Mouse (Mus musculus): ENCODE results near the gene Sema4b.

The Sema4b gene

DNA sequence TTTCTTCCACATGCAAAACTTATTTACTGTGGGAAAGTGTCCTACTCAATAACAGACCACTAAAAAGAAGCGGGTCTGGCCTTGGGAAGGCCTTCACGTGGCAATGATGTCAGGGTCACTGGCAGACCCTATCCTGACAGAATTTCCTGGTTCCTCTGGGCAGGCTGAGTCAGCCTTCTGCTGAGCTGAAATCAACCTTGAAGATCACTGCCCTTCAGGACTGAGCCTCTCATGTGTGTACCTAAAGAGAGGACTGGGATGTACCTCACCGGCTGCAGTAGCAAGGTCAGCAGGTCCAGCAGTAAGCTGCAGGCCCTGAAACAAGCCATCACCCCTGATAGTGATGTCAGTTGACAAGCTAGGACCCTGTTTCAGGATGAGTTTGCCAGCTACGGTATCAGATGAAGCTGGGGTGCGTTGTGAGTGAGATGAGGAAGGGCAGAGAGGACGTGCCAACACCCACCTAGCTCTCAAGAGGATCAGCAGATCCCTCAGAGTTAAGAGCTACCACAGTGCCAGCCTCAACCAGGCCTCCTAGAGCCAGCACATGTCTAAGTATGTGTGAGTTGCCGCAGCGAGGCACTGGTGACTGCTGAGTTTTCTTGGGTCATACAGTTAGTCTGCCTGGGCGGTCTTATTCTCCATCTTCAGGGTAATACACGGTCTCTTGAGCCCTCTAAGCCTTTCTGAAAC, 8.5 kb upstream of the Sema4b start:
- no peak for DNase-seq

DNA sequence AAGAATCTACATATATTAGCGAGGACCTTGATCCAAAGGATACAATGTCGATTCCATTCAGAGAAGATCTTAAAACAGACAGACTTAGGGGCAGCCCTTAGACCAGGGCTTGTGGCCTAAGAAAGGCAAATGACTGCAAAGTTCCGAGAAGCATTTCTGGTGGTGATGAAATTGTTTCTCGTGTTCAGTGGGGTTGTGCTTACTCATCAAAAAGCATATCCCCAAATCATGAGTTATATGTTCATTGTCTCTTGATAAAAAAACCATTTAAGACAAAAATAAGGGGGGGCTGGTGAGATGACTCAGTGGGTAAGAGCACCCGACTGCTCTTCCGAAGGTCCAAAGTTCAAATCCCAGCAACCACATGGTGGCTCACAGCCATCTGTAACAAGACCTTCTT, 7.3 kb upstream of the Sema4b start:
- no peak for DNase-seq

DNA sequence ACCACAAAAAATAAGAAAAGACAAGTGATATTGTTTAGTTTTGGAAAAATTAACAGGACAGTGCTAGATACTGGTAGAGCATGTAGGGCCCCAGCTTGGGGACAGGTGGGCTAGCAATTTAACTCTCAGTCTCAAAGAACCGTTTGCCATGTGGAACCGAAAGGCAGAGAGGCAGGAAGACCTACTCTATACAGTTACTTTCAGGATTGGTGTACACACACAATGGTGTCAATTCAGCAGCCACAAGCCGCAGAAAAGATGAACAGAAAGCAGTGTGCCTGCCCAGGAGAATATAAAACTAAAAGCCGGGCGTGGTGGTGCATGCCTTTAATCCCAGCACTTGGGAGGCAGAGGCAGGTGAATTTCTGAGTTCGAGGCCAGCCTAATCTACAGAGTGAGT, 6.9 kb upstream of the Sema4b start:
- no peak for DNase-seq

DNA sequence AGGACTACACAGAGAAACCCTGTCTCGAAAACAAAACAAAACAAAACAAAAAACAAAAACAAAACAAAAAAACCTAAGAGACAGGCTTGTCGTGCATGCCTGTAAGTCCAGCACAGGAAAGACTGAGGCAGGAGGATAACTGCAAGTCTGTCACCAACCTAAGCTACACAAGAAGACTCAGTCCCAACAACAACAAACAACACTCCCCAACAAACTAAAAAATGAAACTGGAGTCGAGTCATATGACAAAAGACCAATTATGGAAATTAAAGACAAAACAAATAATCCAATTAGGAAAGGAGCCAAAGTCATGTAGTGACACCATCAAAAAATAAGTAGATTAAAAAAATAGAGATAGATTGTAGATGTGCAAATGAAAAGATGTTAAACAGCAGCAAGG, 6.4 kb upstream of the Sema4b start:
- no peak for DNase-seq

DNA sequence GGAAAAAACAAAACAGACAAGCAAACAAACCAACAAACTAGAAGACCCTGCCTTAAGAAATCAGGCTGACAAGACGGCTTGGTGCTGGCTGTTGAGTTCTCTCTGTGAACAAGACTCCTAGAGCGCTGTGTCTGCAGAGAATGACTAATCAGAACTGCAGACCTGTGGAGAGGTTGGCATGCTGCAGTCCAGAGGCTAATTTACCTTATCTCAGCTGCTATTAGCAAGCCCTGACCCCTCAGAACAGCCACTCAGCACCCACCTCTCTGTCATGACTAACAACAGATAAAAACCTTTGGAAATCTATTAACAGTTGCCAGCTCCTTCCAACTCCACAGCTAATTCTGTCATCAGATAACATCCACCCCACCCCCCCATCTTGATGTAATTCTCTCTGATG, 5.6 kb upstream of the Sema4b start:
- DNase-seq = no peak

DNA sequence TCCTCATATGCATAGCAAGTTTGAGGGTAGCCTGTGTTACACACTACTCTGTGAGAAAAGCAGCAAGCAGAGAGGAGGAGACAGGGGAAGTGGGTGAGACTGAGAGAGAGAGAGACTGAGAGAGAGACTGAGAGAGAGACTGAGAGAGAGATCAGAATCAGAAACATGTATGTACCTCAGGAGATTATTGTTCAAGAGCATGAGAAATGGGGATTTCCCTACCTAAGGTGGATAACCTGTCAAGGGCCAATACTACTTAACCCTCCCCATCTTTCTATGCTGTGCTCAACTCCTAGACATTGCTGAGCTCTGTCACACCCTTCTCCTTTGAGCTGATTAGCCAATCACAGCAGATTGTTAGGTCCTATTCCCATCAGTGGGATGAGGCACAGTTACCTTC, 4.5 kb upstream of the Sema4b start:
- DNase-seq = no peak

DNA sequence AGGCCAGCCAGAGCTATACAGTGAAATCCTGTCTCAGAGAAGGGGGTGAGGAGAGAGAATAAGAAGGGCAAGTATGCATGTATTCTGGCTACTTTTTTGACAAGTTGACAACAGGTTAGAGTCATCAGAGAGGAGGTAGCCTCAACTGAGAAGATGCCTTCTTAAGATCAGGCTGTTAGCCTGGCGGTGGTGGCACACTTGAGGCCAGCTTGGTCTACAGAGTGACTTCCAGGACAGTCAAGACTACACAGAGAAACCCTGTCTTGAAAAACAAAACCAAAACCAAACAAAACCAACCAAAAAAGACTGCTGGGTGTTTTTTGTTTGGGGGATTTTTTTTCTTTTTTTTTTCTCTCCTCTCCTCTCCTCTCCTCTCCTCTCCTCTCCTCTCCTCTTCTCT, 3.2 kb upstream of the Sema4b start:
- no peak for DNase-seq

DNA sequence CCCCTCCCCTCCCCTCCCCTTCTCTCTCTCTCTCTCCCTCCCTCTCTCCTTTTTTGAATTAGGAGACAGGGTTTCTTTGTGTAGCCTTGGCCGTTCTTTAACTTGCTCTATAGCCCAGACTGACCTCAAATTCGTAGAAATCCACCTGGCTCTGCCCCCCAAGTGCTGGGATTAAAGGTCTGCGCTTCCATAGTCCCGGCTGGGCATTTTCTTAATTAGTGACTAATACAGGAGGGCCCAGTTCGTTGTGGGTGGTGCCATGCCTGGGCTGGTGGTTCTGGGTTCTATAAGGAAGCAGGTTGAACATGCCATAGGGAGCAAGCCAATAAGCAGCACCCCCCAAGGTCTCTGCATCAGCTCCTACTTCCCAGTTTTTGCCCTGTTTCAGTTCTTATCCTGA, 2.7 kb upstream of the Sema4b start:
- DNase-seq = peak in 1 of 2 experiments; percentile 35

DNA sequence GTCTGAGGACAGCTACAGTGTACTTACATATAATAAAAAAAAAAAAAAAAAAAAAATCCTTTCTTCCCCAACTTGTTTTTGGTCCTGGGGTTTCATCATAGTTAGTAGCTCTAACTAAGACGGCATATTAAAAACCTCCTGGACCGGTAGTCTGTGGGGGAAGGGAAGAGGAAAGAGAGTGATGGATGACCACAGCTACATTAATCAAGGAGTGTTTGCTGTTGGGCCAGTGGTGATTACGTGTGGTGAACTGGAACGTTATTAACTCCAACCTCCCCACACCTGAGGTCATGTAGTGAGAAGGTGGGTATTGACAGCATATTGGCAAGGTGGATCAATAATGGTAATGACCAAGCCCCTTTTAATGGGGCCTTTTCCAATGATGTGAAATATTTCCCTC, 2.1 kb upstream of the Sema4b start:
- no peak for DNase-seq

DNA sequence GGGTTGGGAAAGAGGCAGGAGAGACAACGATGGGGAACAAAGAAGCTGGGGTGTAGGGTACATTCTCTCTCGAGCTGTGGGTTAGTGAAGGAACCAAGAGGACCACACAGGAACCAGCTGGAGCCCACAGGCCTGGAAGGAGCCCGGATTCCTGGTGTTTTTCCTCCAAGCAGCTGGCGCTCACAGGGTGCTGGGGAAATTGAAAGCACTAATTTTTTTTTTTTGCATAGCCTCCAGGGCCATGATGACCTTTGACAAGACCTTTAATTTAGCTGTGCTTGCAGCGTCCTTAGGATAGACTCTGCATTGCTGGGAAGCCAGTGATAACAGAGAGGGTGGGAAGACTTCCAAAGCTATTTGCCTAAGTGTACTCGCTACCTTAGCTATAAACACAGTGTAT, 1.7 kb upstream of the Sema4b start:
- no peak for DNase-seq

DNA sequence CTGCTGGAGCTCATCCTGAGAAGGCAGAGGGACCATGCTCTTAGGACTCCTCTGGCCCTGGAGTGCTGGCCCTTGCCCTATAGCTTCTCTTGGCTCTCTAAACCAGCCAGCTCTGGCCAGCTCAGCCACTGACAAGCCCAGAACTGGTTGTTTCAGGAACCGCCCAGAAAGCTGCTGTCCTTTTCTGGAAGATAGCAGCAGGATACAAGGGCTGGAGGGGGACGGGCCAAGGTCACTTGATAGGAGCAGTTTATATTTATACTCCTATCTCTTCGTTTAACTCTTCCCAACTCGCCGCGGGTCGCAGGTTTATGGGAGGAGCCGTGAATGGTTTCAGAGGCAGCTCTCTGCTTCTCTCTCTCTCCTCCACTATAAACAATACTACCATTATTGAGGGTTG, 620 bp upstream of the Sema4b start:
- DNase-seq = peak; percentile 53 to 68

DNA sequence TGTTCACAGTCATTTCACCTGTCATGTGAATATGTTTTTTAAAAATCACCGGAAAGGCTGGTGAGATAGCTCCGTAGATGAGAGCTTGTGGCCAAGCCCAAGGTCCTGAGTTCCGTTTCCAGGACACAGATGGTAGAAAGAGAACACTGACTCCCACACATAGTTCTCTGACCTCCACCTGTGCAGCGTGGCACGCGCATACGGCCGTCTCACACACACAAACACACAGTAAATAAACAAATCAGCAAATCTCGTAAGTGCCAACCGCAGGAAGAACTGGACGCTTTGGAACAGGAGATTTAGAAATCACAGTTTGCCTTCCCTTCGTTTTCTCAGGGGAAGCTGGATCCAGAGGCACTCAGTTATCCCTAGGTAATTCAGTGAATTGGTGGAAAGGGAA, 860 bp downstream of the Sema4b start:
- DNase-seq = no peak

DNA sequence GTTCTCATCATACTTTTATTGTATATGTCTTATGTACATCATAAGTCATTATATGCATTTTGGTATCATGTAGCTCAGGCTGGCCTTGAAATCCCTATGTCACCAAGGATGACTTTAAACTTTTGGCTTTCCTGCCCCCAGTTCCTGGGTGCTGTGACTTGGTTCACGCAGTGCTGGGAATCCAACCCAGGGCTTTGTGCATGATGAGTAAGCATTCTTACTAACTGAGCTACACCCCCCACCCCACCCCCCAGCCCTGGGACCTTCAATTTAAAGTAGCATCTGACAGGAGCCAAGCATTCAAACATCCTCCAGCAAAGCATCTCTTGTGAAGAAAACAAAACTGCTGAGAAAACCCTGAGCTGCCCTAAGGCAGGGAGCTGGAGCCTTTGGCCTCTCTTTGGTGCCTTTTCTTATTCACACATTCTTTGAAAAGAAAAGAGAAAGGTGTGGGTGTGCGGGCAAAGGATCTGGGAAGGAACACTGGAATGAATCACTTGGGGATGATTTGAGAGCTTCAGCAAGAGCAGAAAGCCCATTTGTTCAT, 2.0 kb downstream of the Sema4b start:
- no peak for DNase-seq

DNA sequence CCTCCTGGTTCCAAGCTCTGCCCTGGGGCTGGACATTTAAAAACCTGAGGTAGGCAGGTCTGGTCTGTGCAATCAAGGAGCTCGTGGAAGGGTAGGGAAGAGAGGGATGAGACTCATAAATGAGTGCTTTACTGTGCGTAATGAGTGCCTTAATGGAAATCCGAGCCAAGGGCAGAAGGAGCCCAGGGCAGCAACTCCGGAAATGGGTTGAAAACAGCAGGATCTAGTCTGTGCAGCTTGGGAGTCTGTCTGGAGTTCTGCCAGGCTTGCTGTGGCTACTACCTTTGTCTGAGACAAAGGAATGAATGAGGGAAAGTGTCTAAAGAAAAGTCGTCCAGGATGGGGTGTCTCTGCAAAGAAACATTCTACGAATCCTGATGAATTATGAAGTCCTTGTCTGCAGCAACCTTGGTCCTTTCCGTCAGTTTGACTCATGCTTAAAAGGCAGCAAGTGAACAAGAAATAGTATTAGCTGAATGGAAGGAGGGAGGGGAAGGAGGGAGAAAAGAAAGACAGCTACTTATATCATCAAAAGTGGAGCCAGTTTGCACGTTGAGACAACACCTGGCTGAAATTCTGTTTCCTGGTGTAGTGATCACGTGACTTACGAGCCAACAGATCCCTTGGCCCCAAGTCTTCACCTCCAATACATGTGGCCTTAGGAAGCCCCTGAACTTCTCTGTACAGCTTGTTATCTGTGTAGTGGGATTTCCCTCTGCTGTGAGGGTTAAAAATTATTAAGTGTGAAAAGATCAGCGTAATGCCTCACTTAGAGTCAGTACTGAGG, 2.7 kb downstream of the Sema4b start:
- DNase-seq = peak in 1 of 2 experiments; percentile 38

DNA sequence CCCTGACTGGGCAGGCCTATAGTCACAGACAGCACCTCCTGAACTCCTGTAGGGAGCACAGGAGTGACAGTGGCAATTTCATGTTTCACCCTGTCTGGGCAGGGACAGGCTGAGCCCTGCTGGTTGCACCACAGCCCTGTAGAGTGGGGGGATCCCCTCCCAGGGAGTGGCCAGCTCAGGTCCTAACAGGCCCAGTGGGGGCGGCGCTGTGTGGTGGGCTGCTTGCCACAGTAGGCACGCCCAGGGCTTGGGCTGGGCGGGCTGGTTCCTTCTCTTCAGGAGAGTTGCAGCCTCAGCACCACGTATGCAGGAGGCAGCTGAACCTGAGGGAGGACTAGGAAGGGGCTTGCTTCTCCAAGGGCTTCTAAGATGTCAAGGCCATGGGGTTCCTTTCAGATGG, 4.8 kb downstream of the Sema4b start:
- DNase-seq = peak; percentile 69 to 80

DNA sequence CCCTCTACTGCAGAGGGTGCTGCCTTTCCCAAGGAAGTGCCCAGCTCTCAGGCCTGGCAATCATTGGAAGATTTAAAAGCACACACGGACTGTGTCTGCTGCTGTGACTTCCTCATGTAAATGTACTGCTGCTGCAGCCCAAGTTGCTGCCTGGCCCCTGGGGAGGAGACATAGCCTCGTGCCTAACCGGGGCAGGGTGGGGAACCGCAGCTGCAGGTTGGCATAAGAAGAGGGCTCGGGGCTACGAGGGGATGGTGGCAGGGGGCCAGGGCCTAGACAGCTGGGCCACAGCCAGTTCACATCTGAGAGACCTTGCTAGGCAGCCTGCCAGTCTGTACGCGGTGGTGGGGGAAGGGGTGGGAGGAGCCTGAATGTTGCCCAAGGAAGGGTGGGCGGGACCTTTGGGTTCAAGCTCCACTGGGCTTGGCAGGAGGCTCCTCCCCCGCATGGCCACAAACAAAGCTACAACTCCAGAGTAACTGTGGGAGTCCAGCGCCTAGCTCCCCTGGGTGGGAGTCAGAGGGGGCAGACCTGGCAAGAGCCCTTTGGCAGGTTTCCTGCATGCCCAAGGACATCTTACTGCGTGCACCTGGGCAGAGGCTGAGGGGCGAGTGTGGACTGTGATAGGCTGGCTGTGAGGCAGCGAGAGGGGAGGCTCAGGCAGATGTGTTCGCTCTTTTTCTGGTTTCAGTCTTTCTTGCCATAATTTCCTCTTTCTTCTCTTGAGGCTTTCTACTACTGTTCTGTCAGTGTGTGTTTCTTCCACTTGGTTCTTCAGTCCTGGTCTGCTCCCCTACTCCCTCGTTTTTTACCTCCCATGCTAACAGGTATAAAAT, 5.8 kb downstream of the Sema4b start:
- peak; percentile 93 to 96 for DNase-seq

DNA sequence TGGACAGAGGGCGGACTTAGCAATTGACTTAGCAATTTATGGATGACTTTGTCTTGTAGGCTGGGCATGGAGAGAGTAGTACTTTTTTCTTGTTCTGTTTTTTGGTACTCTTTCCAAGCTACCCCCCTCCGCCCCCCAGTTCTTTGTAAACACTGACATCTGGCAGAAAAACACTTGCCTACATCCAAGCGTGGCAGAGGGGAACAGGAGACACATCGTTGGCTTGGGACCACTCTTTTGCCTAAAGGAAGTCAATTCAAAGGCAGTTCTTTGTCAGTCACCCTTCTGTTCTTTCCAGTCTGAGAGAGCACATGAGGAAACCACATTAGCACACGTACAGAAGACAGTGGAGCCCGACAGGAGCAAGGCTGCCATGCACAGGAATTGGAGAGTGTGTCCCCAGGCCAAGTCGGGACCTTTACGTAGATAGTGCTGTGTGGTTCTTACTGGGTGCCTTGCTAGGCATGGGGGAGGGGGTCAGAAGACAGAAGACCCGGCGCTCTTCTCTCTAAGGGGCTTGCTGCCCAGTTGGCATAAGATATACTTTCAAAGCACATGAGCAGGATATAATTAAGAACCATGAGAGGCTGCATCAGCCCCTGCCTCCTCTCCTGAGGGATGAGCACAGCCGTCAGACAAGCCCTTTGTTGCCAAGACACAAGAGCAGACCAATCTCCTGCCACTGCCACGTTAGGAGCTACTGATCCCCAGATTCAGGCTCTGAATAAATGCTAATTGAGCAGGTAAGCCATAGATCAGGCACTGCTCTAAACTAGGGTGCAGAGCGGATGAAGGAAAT, 7.5 kb downstream of the Sema4b start:
- DNase-seq = no peak

DNA sequence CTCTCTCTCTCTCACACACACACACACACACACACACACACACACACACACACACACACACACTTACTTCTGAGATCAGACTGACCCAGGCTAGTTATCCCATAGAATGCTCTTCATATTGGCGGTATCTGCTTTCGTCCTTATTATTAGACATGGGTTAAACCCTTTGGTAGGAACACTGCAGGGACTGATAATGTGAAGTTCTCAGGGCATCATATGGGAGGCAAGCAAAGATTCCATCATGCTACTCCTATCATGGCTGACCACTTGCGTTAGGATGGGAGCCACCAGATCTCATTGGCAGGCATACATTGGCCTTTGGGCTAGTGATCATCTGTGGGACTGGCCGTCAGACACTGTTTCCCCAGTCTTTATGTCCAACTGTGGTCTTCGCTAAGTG, 8.5 kb downstream of the Sema4b start:
- DNase-seq = no peak

DNA sequence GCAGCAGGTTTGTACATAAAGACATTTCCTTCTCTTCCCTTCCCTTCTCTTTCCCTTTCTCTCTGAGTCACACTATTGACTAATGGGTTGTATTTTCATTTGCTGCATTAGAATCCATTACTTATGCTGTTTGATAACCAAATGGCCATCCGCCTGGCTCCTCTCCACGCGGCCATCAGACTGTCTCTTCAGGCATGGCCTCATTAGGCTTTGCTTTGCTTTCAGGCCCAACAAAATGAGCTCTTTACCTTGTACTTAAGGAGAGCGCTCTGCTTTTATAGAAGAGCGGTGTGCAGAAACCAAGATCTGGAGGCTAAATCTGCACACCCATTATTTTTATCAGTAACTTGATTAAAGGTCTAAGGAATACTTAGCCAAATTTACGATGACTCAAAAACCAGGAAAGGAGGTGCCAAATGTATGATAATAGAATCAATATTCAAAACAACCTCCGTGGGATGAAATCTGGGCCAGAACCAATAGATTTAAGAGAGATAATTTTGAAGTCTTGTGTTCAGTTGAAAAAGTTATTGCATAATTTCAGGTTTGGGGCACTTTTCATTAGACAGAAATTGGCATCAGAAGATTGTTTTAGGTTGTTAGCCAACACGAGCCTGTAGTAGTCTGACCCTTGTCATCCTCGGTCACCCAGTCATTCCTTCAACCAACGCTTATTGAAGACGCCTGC, 9.1 kb downstream of the Sema4b start:
- no peak for DNase-seq

DNA sequence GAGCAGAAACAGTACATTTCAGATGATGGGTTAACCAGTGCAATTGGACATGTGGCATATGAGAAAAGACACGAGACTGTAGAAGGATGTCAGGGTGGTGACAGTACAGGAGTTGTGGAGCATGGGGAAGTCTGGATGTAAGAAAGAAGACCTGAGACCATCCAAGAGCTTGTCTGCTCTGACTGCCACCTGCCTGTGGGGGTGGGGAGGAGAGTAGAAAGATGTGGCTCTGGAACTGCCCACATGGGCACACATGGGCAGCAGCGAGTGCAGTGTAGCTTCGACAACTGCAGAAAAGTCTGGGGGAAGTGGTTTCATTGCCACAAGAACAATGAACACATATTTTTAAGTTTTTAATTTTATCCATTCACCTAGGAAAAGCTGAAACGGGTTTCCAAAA, 10.7 kb downstream of the Sema4b start:
- peak in 1 of 2 experiments; percentile 61 for DNase-seq

DNA sequence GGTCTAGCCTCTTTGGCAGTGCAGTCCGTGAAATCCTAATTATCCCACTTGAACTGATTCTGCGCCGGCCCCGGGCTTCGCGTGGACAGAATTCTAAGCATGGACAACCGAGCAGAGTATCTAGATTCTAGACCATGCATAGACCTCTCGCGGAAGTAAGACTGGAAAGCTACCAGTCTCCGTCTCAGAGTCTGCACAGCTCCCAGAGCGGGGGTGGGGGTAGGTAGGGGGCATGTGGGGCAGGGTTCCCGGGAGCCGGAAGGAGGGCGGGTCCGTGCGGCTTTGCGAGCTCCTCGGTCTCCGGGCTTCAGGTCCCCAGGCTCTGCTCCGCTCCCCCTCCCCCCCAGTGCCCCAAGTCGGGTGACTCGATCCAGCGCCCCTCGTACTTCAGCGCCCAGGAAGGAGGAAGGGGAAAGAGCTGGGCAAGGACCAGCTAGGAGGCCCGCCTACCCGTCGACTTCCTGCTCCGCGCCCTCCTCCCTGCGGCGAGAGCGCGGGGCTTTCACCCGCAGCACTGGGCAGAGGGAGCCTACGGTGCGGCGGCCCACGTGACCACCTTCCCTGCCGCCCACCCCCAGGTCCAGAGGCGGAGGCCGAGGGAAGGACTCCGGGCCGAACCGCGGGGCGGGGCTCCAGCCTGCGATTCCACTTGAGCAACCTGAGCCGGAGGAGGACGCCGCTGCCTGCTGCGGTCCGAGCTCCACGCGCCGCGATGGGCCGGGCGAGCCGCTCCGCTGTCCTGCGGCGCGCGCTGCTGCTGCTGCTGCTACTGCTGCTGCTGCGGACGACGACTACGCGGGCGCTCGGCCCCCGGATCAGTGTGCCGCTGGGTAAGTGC, 11.5 kb downstream of the Sema4b start:
- peak; percentile 88 to 94 for DNase-seq
